Mouse (Mus musculus): Measurements from ENCODE around the gene Krtap19-4.

DNA sequence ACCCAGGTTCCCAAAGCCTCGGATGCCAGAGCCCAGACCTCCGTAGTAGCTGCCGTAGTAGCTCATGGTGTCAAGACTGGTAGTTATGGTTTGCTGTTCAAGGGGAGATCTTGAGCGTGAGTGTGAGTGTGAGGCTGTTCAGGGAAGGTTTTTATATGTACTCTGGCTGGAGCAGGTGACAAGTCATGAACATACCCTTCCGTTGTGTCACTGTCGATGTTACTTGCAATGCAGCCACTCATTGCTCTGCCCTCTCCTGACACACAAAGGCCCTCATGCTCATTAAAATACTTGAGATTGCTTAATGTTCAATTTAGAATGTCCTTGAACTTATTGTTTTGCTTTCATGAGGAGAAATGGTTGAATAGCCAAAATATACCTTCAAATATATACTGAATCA lies 11.5 kb upstream of the Krtap19-4 start, which contains the start of gene Krtap19-5:
- TF ChIP-seq CTCF (IDR thresholded peaks at IDR 0.05; ENCODE audit: low read depth, low read length) (no peak), GATA1 (IDR thresholded peaks at IDR 0.05; ENCODE audit: borderline replicate concordance, low read length) (no peak)
